Mouse (Mus musculus) midbrain, embryonic 16.5 days (tissue): ENCODE data around the gene Orai2. TPM values are rescaled to one million over a fixed set of nuclear protein-coding genes. Genes with fewer than 3 reads are reported as not detected.
A peak's percentile ranks its signal among the peaks of the same experiment; 100 is the strongest.
"Not testable (repeated sequence)": the region's sequence is repeated elsewhere in the genome, so short reads cannot be mapped to it uniquely, and the experiment has no call there.

ENCODE experiments used
- ATAC-seq: fragments of 200-750 bp; cut with Nextera tagmentation; 2 replicates; pipeline ENCODE4 v1.8.0; 2017; ENCODE audit warnings: moderate TSS enrichment
- H3K27ac ChIP-seq: fragments of 300-500 bp; sonication (generic); 2 replicates; pipeline ENCODE4 v1.5.1; 2014; ENCODE audit warnings: mild to moderate bottlenecking, low read length, mixed read lengths
- H3K27me3 ChIP-seq: fragments of 300-500 bp; sonication (generic); 2 replicates; pipeline ENCODE4 v1.6.1; 2014; ENCODE audit warnings: low read depth, low read length, mixed read lengths; ENCODE audit not compliant: control insufficient read depth, insufficient read depth
- H3K36me3 ChIP-seq: fragments of 300-500 bp; sonication (generic); 2 replicates; pipeline ENCODE4 v1.6.1; 2014; ENCODE audit warnings: mild to moderate bottlenecking, low read length, moderate library complexity, mixed read lengths; ENCODE audit not compliant: control insufficient read depth, insufficient read depth
- H3K4me1 ChIP-seq: fragments of 300-500 bp; sonication (generic); 2 replicates; pipeline ENCODE4 v1.6.1; 2014; ENCODE audit warnings: mild to moderate bottlenecking, low read length, mixed read lengths; ENCODE audit not compliant: control insufficient read depth, insufficient read depth
- H3K4me2 ChIP-seq: fragments of 300-500 bp; sonication (generic); 2 replicates; pipeline ENCODE4 v1.6.1; 2014; ENCODE audit warnings: mild to moderate bottlenecking, low read length, mixed read lengths
- H3K4me3 ChIP-seq: fragments of 300-500 bp; sonication (generic); 2 replicates; pipeline ENCODE4 v1.5.1; 2014; ENCODE audit warnings: low read depth, mild to moderate bottlenecking, low read length, moderate library complexity, mixed read lengths
- H3K9ac ChIP-seq: fragments of 300-500 bp; sonication (generic); 2 replicates; pipeline ENCODE4 v1.6.1; 2014; ENCODE audit warnings: low read depth, low read length, mixed read lengths
- H3K9me3 ChIP-seq: fragments of 300-500 bp; sonication (generic); replicated peaks from 2 replicates; pipeline ENCODE4 v1.6.1; 2014; ENCODE audit warnings: mild to moderate bottlenecking, low read length, mixed read lengths; ENCODE audit not compliant: control insufficient read depth, poor library complexity, severe bottlenecking
- WGBS: fragments of 180-500 bp; shearing (Covaris S2); extraction: QIAGEN DNeasy Blood & Tissue Kit; methylation state at CpG from one replicate; pipeline ENCODE4 v1.1.7; 2014; 5-methylcytosine and 5-hydroxymethylcytosine counted together
- polyA plus RNA-seq: library from polyadenylated mRNA; unstranded; fragments of >200 nt; fragmentation: Nextera tagmentation; extraction: Ambion mirVana; gene quantifications from 2 replicates; pipeline ENCODE4 v1.2.1, GENCODE M21; 2015

The Orai2 gene
- polyA plus RNA-seq, 1 experiment from 2014 or later = 52.0 TPM

- H3K9ac ChIP-seq = no peak overlapping the region
- H3K4me3 ChIP-seq = no peak overlapping the region
- 91% methylated on average over 10 of the region's 10 CpGs for WGBS
- H3K9me3 ChIP-seq = no peaks in the 10 kb centered on the region
- no peak for ATAC-seq
- H3K4me1 ChIP-seq = peaks cover 13% of the 10 kb centered on the region
- H3K36me3 ChIP-seq = peaks cover 36% of the 10 kb centered on the region
- no peak overlapping the region for H3K4me2 ChIP-seq
- H3K27ac ChIP-seq = no peak overlapping the region
- no peaks in the 10 kb centered on the region for H3K27me3 ChIP-seq
Measured at GRCm38 (mm10) chr5:136122165-136122564, 48.3 kb downstream of the Orai2 start.

- no peaks in the 10 kb centered on the region for H3K27me3 ChIP-seq
- peaks cover 7% of the 10 kb centered on the region for H3K36me3 ChIP-seq
- H3K4me1 ChIP-seq = peaks cover 20% of the 10 kb centered on the region
- peak overlapping the region; percentile 51 for H3K27ac ChIP-seq
- peak; percentile 70 for ATAC-seq
- WGBS = under 1% methylated on average over 22 of the region's 22 CpGs
- H3K4me3 ChIP-seq = peak overlapping the region; percentile 65
- H3K9me3 ChIP-seq = no peaks in the 10 kb centered on the region
- H3K9ac ChIP-seq = peak overlapping the region; percentile 75
- H3K4me2 ChIP-seq = peak overlapping the region; percentile 80
Measured at GRCm38 (mm10) chr5:136116784-136117112, 53.8 kb downstream of the Orai2 start.

GRCm38 (mm10) chr5:136115891-136116783 lies 54.4 kb downstream of the Orai2 start, which contains the start of gene Polr2j:
TSS of gene Polr2j (plus strand) at chr5:136116631.
- H3K27me3 ChIP-seq = no peaks in the 10 kb centered on the region
- H3K9me3 ChIP-seq = no peaks in the 10 kb centered on the region
- H3K27ac ChIP-seq = peak within 1 kb of the TSS; percentile 51
- WGBS = 2% methylated on average over 42 of the region's 42 CpGs
- peak; percentile 96 for ATAC-seq
- peaks cover 20% of the 10 kb centered on the region for H3K4me1 ChIP-seq
- H3K4me2 ChIP-seq = peak within 1 kb of the TSS; percentile 87
- H3K36me3 ChIP-seq = peaks cover 7% of the 10 kb centered on the region
- H3K4me3 ChIP-seq = peak within 1 kb of the TSS; percentile 65
- peak within 1 kb of the TSS; percentile 79 for H3K9ac ChIP-seq

- not testable (repeated sequence) for H3K27me3 ChIP-seq, H3K4me3 ChIP-seq, H3K27ac ChIP-seq, H3K9me3 ChIP-seq, H3K36me3 ChIP-seq, ATAC-seq, H3K4me2 ChIP-seq, H3K9ac ChIP-seq
- WGBS = 47% methylated on average over 2 of the region's 4 CpGs
- H3K4me1 ChIP-seq = peaks cover 20% of the 10 kb centered on the region
Measured at GRCm38 (mm10) chr5:136113546-136113945, 57.0 kb downstream of the Orai2 start.

- WGBS = 85% methylated on average over 3 of the region's 3 CpGs
- no peak for ATAC-seq
- H3K4me2 ChIP-seq = no peak overlapping the region
- H3K36me3 ChIP-seq = peaks cover 3% of the 10 kb centered on the region; the same call in 1 of the 2 replicates
- H3K27me3 ChIP-seq = no peaks in the 10 kb centered on the region; the same call in 1 of the 2 replicates
- no peak overlapping the region for H3K27ac ChIP-seq
- H3K9ac ChIP-seq = no peak overlapping the region
- no peak overlapping the region for H3K4me3 ChIP-seq
- no peaks in the 10 kb centered on the region for H3K9me3 ChIP-seq
- H3K4me1 ChIP-seq = no peaks in the 10 kb centered on the region
Measured at GRCm38 (mm10) chr5:136109042-136109441, 61.5 kb downstream of the Orai2 start.

GRCm38 (mm10) chr5:136108486-136108885 lies 62.0 kb downstream of the Orai2 start:
- H3K27me3 ChIP-seq = no peaks in the 10 kb centered on the region; the same call in 1 of the 2 replicates
- H3K4me2 ChIP-seq = no peak overlapping the region
- no peaks in the 10 kb centered on the region for H3K4me1 ChIP-seq
- 65% methylated on average over 2 of the region's 2 CpGs for WGBS
- H3K27ac ChIP-seq = no peak overlapping the region
- H3K9ac ChIP-seq = no peak overlapping the region
- no peak for ATAC-seq
- peaks cover 3% of the 10 kb centered on the region; the same call in 1 of the 2 replicates for H3K36me3 ChIP-seq
- no peaks in the 10 kb centered on the region for H3K9me3 ChIP-seq
- no peak overlapping the region for H3K4me3 ChIP-seq

GRCm38 (mm10) chr5:136104511-136104910 lies 66.0 kb downstream of the Orai2 start:
- Histone ChIP-seq H3K9ac (no peak overlapping the region), H3K36me3 (peaks cover 3% of the 10 kb centered on the region; the same call in 1 of the 2 replicates), H3K27me3 (no peaks in the 10 kb centered on the region), H3K4me2 (no peak overlapping the region), H3K27ac (no peak overlapping the region), H3K9me3 (no peaks in the 10 kb centered on the region), H3K4me3 (no peak overlapping the region), H3K4me1 (0 out of 2 replicates have a peak, but pooled peaks cover 3% of the 10 kb centered on the region)
- no peak for ATAC-seq
- 90% methylated on average over 5 of the region's 5 CpGs for WGBS

- Histone ChIP-seq H3K9me3 (no peaks in the 10 kb centered on the region), H3K27me3 (no peaks in the 10 kb centered on the region), H3K4me3 (peak overlapping the region; percentile 46), H3K9ac (peak overlapping the region; percentile 69), H3K27ac (peak overlapping the region; percentile 53), H3K4me1 (0 out of 2 replicates have a peak, but pooled peaks cover 3% of the 10 kb centered on the region), H3K36me3 (peaks cover 3% of the 10 kb centered on the region; the same call in 1 of the 2 replicates), H3K4me2 (peak overlapping the region; percentile 78)
- ATAC-seq = peak; percentile 93
- 6% methylated on average over 41 of the region's 41 CpGs for WGBS
Measured at GRCm38 (mm10) chr5:136102099-136102820, 68.3 kb downstream of the Orai2 start.
